Mouse (Mus musculus): ENCODE data around the gene Ap5s1. TPM values are rescaled to one million over a fixed set of nuclear protein-coding genes. Genes with fewer than 3 reads are reported as not detected.

Gene Ap5s1
- total RNA-seq, 2 experiments from 2014 or later, result 21.7 to 28.7 TPM

DNA sequence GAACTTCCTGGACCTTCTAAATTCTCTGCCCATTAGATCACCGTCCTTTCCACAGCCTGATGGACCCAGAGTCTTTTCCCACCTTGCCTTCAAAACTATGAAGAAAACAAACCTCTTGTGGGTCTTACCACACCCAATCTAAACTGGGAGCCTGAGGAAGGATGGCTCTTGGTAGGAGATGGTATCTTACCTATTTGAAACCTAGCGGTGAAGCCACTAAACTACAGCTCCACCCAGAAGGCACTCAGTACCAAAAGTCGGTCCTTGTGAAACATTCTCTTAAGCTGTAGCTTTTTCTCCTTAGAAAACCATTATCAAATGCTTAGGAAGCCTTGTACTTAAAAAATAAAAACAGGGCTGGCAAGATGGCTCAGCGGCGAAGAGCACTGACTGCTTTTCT, 18.6 kb upstream of the Ap5s1 start:
- no peak for TF ChIP-seq CTCF (IDR thresholded peaks at IDR 0.05)
- no peak for DNase-seq (ENCODE audit: extremely low spot score in 1 of 2, low spot score in 2 of 2)
- Histone ChIP-seq H3K27ac (no peak overlapping the region), H3K4me3 (no peak overlapping the region)
- intact Hi-C loops (cut with DNase I), result no loop called here

DNA sequence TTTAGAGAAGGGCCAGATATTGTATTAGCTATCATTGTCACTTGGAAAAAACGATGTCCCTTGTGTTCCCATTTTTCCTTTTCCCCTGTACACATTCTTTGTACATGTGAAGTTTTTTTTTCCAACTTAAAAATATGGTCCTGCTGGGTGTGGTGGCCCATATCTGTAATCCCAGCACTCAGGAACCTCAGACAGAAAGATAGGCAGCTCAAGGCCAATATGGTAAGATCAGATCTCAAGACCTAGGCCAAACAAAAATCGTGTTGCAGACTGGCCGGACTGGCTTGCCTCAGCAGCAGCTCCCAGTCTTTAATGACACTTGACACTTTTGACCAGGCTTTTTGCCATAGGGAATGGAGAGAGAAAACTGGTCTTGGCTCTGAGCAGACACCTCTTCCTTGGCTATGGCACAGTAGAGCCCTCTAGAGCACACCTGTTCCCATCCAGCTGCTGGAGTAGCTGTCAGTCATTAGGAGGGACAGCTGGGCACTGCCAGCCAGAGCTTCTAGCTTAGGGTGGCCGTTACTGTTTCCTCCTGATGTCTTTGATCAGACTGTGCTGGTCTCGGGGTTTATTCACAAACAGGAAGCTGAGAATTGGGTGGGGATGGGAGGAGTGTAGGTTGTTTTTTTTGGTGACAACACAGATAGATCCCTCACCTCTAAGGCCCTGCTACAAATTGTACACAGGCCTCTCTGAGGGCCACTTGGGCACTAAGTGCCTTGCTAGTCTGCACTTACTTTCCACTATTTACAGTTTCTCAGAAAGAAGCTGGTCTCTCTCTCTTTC, 17.2 kb upstream of the Ap5s1 start:
- no peak overlapping the region for H3K27ac ChIP-seq
- no peak overlapping the region for H3K4me3 ChIP-seq
- no peak for TF ChIP-seq CTCF (IDR thresholded peaks at IDR 0.05)
- intact Hi-C loops (cut with DNase I), result no loop called here
- DNase-seq (ENCODE audit: extremely low spot score in 1 of 2, low spot score in 2 of 2), result no peak

DNA sequence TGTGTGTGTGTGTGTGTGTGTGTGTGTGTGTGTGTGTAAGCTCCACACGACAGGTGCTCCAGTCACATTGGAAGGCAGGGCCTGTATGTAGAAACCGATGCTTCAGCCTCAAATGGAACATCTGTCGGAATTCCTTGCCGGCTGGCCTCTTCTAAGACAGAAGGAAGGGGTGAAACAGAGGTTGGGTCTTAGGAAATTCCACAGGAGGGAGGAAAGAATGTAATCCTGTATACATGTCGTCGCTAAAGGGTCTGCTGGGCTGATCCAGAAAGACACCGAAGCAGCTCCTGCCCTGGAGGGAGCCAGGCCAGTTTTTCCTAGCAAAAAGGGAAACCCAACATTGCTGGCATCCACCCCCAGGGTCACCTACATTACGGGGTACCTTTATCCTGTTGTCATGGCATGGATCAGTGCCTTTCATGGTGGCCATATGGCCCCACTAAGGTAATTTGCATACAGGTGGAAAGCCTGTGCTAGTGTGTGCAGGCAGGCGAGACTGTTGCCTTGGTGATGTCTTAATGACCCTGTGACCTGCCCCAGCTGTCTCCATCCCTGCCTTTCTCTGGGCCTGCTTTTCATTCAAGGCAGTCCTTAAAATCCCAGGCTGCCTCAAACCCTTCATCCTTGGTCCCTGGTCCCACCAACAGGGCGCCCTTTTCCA, 16.4 kb upstream of the Ap5s1 start:
- Histone ChIP-seq H3K4me3 (no peak overlapping the region), H3K27ac (no peak overlapping the region)
- TF ChIP-seq CTCF (IDR thresholded peaks at IDR 0.05), result no peak
- intact Hi-C loops (cut with DNase I), result no loop called here
- DNase-seq (ENCODE audit: extremely low spot score in 1 of 2, low spot score in 2 of 2), result no peak

DNA sequence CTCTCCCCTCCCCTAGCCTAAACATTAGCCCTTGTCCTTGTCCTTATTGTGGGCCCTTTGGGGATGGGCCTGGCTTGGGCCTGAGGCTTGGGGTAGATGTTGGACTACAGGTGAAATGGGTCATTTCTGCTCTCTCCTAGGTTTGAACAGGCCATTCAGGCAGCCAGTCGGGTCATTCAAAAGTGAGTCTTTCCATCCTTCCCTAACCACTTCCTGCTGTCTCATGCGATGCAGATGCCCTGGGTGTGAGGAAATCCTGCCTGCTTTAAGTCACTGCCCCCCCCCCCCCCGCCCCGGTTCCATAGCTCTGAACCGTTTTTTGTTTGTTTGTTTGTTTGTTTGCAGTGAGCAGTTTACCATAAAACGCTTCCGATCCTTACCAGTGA, 15.9 kb upstream of the Ap5s1 start:
- DNase-seq (ENCODE audit: extremely low spot score in 1 of 2, low spot score in 2 of 2), result no peak
- no peak overlapping the region for H3K27ac ChIP-seq
- intact Hi-C loops (cut with DNase I), result no loop called here
- no peak for TF ChIP-seq CTCF (IDR thresholded peaks at IDR 0.05)
- no peak overlapping the region for H3K4me3 ChIP-seq

DNA sequence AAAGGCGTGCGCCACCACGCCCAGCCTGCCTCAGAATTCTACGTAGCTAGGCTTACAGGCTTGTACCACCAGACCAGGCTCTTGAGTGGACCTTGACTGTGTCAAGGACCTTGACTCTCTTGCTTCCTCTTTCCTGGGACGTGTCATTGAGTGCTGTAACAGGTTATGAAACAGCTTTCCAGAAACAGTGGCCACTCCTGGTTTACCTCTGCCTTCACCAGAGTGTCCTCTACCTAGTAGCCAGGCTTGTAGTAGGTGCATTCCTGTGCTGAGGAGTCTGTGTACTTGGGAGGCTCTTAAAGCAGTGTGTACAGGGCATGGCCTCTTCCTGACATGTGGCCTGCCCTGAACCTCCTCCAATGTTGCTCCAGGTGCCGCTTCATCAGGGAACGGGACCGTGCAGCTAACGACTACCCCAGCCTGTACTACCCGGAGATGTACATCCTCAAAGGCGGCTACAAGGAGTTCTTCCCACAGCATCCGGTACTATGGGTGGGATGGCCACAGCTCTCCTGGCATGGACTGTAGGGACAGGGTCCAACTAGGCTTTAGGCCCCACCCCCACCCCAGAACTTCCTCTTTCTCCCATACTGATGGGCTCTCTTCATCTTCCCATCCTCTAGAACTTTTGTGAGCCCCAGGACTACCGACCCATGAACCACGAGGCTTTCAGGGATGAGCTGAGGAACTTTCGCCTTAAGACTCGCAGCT, 10.1 kb upstream of the Ap5s1 start:
- H3K27ac ChIP-seq, result no peak overlapping the region
- intact Hi-C loops (cut with DNase I), result no loop called here

DNA sequence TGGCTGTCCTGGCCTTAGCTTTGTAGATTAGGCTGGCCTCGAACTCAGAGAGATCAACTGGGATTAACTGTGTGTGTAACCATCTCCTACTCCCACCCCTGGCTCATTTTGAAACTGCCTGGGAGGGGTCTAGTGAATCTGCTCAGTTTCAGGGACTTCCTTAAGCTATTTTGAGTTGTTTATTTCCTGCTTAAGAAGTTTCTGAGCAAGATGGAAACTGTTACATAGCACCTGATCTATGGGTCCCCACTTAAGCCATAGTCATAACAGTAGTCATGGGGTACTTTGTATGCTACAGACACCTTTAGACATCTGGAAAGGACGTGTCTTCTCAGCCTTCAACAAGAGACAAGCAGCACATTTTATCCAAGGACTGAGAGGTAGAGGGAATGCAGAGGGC, 6.2 kb upstream of the Ap5s1 start:
- intact Hi-C loops (cut with DNase I), result no loop called here
- DNase-seq (ENCODE audit: extremely low spot score in 1 of 2, low spot score in 2 of 2), result no peak
- Histone ChIP-seq H3K4me3 (no peak overlapping the region), H3K27ac (no peak overlapping the region)
- no peak for TF ChIP-seq CTCF (IDR thresholded peaks at IDR 0.05)

More for the DNA sequence above, 10.1 kb upstream of the Ap5s1 start:
- DNase-seq (ENCODE audit: extremely low spot score in 1 of 2, low spot score in 2 of 2), result no peak
- H3K4me3 ChIP-seq, result no peak overlapping the region
- no peak for TF ChIP-seq CTCF (IDR thresholded peaks at IDR 0.05)

DNA sequence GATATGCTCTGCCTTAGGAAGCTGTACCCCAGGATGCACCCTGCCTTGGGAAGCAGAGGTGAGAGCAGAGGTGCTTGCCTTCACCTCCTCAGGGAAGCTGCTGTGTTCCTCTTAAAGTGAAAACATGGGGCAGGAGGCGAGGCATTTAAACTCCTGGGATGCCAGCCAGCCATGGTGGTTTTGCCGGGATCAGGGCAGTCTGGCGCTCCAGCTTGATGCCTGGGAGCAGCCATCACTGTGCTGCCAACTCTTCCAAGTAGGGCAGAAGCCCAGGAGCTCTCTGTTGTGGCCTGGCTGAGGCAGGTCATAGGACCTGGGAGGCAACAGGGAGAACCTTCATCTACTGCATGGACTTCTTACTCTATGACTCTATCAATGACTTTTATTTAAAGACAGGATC, 5.6 kb upstream of the Ap5s1 start:
- Histone ChIP-seq H3K27ac (no peak overlapping the region), H3K4me3 (no peak overlapping the region)
- no peak for DNase-seq (ENCODE audit: extremely low spot score in 1 of 2, low spot score in 2 of 2)
- intact Hi-C loops (cut with DNase I), result no loop called here
- no peak for TF ChIP-seq CTCF (IDR thresholded peaks at IDR 0.05)

DNA sequence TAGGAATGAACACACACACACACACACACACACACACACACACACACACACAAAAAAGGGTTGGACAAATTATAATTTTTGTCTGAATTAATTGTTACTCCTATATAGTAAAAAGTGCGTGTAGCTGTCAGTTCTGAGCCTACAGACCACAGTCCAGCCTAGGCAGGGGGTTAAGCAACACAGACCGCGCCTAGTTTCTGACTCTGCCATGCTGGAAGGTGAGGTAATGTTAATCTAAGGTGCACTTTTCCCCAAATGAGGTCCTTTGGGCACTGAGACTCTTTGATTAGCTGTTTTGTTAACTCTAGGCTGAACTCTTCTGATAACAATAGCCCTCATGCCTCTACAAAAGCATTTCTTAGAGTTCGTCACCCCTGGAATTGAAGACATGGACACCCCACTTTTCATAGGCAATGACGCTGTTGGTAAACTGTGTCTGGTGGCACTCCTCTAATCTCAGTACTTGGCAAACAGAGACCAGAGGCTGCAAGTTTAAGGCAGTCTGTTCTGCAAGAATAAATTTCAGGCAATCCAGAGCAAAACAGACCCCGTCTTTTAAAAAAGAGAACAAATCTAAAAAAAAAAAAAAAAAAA, 3.0 kb upstream of the Ap5s1 start:
- H3K27ac ChIP-seq, result peak overlapping the region; percentile 88
- no peak for DNase-seq (ENCODE audit: extremely low spot score in 1 of 2, low spot score in 2 of 2)
- no peak for TF ChIP-seq CTCF (IDR thresholded peaks at IDR 0.05)
- intact Hi-C loops (cut with DNase I), result no loop called here
- no peak overlapping the region for H3K4me3 ChIP-seq

DNA sequence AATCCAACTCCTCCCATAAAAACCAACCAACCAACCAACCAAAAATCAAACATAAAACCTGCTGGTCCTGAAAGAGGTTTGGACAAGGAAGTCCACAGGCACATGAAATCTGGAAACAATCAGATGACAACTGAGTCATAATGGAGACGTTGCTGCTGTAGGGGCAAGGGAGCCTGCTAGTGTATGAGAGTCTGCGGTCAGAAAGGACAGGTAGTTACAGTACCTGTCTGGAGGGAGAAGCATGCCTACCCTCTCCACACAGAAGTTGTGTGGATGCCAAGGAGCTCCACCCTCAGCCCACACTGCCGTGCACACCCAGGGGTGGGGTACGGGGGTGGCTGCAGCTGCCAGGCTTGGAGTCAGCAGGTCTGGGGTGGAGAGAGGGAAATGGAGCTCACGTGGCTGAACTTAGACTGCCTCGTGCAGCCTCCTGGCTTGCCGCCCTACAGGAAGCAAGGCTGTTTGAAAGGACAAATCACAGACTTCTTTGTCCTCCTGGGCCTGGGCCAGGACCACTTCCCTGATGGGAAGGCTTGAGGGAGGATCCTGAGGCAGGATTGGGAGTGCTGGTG, 2.4 kb upstream of the Ap5s1 start:
- intact Hi-C loops (cut with DNase I), result no loop called here
- Histone ChIP-seq H3K4me3 (no peak overlapping the region), H3K27ac (peak overlapping the region; percentile 88)
- no peak for TF ChIP-seq CTCF (IDR thresholded peaks at IDR 0.05)
- DNase-seq (ENCODE audit: extremely low spot score in 1 of 2, low spot score in 2 of 2), result peak; percentile 77 to 82

DNA sequence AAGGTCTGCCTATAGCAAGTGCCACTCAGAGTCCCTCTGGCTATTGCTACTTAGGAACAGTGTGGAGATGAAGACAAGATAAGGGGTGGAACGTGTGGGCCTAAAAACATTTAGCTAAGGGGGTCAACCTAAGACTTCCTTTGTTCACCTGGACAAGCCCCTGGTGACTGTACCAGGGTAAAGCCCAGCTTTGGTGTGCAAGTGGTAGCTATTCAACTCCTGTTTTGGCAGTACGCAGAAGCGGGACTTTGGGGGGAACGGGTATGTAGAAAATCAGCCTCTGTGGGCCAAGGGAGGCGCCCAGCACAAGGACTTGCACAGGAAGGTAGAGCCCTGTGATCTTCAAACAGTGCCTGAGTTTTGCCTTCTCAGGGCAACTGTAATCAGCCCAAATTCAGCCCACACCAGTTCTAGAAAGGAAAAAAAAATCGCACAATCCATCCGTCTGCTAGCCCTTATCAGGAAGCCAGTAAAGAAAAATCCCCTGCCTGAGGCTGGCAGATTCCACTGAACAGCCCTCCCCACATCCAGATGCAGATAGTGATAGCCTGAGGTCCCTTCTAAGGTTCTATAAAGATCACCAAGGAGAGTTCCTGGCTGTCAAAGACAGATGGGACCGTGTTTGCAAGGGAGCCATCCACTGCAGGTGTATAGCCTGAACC, 1.2 kb upstream of the Ap5s1 start:
- intact Hi-C loops (cut with DNase I), result no loop called here
- Histone ChIP-seq H3K4me3 (no peak overlapping the region), H3K27ac (peak overlapping the region; percentile 88; the same call in 1 of the 2 replicates)
- no peak for DNase-seq (ENCODE audit: extremely low spot score in 1 of 2, low spot score in 2 of 2)
- no peak for TF ChIP-seq CTCF (IDR thresholded peaks at IDR 0.05)

DNA sequence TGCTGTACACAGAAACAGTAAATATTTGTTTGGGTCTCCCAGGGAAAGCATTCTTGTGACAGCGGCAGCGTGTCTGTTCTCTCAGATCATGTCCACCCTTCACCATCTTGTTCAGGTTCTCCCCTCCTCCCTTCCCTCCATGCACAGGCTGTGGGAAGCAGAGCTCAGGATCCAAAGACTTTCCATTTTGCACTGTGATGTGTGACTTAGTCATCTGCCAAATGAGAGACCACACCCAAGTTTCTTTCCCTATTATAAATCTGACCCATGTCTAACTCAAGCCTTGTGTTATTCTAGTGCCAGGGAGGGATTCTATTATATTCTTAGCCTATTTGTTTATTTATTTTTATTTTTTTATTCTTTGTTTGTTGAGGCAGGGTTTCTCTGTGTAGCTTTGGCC, 1.5 kb downstream of the Ap5s1 start:
- no peak for DNase-seq (ENCODE audit: extremely low spot score in 1 of 2, low spot score in 2 of 2)
- no peak for TF ChIP-seq CTCF (IDR thresholded peaks at IDR 0.05)
- H3K4me3 ChIP-seq, result no peak overlapping the region
- H3K27ac ChIP-seq, result no peak overlapping the region
- intact Hi-C loops (cut with DNase I), result no loop called here

Measured in left cerebral cortex, adult 2 months (tissue).